Mouse (Mus musculus): ENCODE data around the gene Ccm2l. TPM values are rescaled to one million over a fixed set of nuclear protein-coding genes. Genes with fewer than 3 reads are reported as not detected.

The Ccm2l gene
- total RNA-seq, 2 experiments from 2014 or later: 10.2 to 10.7 TPM

GRCm38 (mm10) chr2:153051537-153051936, 14.2 kb upstream of the Ccm2l start:
- DNase-seq (ENCODE audit: low spot score in 2 of 2): no peak

GRCm38 (mm10) chr2:153052700-153053351, 12.9 kb upstream of the Ccm2l start:
- DNase-seq (ENCODE audit: low spot score in 2 of 2): no peak

DNA sequence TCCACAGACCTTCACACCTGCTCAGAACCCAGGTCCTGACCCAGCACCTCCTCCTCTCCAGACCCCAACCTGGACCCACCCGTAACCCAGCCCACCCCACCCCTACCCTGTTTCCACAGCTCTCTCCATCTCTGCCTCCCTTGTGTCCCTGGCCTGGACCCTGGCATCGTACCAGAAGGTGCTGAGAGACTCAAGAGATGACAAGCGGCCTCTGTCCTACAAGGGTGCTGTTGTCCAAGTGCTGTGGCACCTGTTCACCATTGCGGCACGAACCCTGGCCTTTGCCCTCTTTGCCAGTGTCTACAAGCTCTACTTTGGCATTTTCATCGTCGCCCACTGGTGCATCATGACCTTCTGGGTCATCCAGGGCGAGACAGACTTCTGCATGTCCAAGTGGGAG, 11.9 kb upstream of the Ccm2l start:
- DNase-seq (ENCODE audit: low spot score in 2 of 2): no peak

DNA sequence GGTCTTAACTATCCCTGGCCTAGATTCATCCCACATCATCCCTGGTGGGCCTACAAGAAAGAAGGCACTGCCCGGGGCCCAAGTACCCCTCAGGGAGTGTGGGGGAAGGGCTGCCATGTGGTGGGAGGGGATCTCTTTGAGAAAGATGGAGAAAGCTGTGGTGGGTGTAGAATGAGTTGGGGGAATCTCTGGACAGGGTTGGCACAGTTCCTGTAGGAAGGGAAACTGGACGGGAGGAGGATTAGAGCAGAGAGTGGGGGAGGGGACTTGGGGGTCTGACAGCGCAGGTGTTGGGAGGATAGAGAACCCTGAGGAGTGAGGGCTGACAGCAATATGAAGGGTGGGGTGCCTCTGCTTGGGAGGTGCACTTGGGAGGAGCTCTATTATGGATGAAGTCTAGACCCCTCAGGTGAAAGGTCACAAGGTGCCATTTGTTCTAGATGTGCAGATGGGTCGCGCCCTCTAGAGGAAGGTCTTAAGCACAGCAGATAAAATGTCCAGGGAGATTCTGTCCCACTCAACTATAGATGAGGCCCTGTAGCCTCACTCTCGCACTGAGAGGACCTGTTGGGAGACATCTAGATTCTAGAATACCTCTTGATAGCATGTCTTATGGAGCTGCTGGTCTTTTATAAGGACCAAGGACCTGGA, 10.4 kb upstream of the Ccm2l start:
- DNase-seq (ENCODE audit: low spot score in 2 of 2): no peak

- DNase-seq (ENCODE audit: low spot score in 2 of 2): no peak
Observed at GRCm38 (mm10) chr2:153058365-153058764, 7.4 kb upstream of the Ccm2l start.

DNA sequence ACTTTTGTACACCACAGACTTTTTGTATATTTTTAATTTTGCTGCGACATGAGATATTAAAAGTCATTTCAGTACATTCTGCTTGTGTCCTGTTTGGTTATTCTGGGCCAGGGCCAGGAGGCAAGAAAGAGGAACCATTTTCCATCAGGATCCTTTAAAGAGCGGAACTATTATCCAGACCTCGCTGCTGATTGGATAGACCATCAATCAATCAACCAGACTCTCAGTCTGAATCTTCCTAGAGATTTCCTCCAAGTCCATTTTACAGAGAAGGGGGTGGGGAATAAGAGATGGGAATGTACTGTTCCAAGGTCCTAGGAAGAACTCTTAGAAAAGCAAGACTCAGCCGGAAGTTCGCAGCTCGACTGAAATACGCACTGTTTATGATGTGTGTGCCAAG, 5.5 kb upstream of the Ccm2l start:
- no peak for DNase-seq (ENCODE audit: low spot score in 2 of 2)

DNA sequence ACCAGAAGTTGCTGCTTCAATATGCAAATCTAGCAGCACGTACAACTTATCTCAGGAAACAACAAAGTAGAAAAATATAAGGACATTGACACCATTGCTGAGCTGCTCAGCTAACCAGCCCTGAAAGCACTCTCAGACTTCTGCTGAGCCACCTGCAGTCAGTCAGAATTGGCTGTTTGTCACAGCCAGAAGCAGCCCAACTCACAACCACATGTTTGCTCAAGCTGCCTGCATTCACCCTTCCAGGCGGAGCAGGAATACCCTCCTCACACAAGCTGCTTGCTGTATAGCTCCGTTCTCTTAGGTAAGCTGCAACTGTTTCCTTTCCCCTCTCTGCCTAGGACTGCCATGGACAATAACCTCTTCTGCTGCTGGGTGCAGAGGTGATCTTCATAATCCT, 2.4 kb upstream of the Ccm2l start:
- no peak for DNase-seq (ENCODE audit: low spot score in 2 of 2)

GRCm38 (mm10) chr2:153064190-153064970, 1.4 kb upstream of the Ccm2l start:
- no peak for DNase-seq (ENCODE audit: low spot score in 2 of 2)

- DNase-seq (ENCODE audit: low spot score in 2 of 2): no peak
Observed at GRCm38 (mm10) chr2:153066991-153067390, 1.2 kb downstream of the Ccm2l start.

GRCm38 (mm10) chr2:153070762-153071490, 5.2 kb downstream of the Ccm2l start:
- peak; percentile 38 to 45 for DNase-seq (ENCODE audit: low spot score in 2 of 2)

GRCm38 (mm10) chr2:153071491-153072184, 5.9 kb downstream of the Ccm2l start:
- DNase-seq (ENCODE audit: low spot score in 2 of 2): no peak

- no peak for DNase-seq (ENCODE audit: low spot score in 2 of 2)
Observed at GRCm38 (mm10) chr2:153074651-153075050, 8.9 kb downstream of the Ccm2l start.

- DNase-seq (ENCODE audit: low spot score in 2 of 2): no peak
Observed at GRCm38 (mm10) chr2:153075961-153076360, 10.2 kb downstream of the Ccm2l start.

DNA sequence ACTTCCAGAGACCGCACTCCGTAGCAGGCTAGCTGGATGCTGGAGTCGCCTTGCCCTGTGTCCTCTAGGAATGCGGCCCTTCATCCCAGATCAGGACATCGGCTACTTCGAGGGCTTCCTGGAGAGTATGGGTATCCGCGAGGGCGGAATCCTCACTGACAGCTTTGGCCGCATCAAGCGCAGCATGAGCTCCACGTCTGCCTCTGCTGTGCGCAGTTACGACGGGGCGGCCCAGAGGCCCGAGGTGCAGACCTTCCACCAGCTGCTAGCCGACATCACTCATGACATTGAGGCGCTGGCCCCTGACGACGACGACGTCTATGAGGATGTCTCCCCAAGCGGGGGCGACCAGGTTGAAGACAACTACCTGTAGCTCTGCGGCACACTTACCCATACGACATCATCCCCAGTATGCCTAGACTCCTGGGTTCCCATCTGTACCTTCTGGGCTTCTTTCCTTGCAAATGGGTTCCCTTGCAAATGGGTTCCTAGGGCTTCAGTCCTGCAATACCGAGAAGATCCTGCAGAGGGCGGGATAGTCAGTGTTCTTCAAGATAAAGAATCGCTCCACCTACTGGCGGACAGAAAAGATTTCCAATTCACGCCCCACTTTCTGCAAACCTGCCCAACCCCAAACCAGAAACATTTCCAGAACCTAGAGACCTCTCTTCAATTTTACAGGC, 15.2 kb downstream of the Ccm2l start:
- DNase-seq (ENCODE audit: low spot score in 2 of 2): peak; percentile 70 to 81

DNA sequence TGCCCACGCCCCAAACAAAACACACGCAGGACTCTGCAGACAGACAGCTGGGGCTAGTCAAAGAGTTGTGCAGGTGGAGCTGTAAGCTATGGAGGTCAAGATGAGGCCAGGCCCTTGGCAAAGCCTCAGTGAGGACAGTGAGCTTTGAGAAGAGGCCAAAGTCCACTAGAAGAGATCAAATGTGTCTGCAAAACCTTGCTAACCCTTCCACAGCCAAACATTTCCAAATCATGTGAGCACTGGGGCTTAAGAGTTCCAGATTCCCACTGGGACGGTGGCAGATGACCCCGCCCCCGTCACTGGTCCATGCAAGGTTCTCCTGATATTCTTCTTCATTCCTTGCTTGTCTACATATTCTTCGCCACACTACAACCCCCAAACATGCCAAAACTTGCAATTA, 16.1 kb downstream of the Ccm2l start:
- DNase-seq (ENCODE audit: low spot score in 2 of 2): no peak

GRCm38 (mm10) chr2:153083275-153083674, 17.5 kb downstream of the Ccm2l start:
- no peak for DNase-seq (ENCODE audit: low spot score in 2 of 2)

- no peak for DNase-seq (ENCODE audit: low spot score in 2 of 2)
Observed at GRCm38 (mm10) chr2:153083824-153084223, 18.1 kb downstream of the Ccm2l start.

DNA sequence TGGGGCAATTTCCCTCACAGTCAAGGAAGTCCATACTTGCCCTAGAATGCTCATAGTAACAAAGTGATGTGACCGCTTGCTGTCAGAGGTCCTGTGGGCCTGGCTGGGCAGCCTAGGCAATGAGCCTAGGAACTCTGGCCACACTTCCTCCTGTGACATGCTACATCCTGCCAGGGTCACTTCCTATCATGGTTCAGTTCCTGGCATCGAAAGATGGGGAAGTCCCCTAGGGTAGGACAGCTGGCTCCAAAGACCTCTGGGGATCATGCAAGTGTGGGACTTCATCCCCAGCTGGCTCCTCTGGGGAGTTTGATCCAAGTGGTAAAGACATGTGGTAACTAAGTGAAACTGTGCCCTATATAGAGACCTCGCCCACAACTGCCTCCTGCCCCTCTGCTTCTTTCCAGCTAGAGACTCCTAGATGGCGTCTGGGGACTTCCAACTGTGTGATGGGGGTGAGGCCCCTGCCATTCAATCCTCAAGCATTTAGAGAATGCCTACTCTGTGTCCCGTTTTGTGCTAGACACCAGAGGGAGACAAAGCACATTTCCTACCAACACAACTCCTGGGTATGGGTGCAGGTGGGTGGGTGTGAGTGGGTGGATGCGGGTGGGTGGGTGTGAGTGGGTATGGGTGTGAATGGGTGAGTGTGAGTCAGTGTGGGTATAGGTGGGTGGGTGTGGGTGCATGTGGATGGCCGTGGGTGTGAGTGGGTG, 18.7 kb downstream of the Ccm2l start:
- DNase-seq (ENCODE audit: low spot score in 2 of 2): no peak

- no peak for DNase-seq (ENCODE audit: low spot score in 2 of 2)
Observed at GRCm38 (mm10) chr2:153085556-153085955, 19.8 kb downstream of the Ccm2l start.

- DNase-seq (ENCODE audit: low spot score in 2 of 2): no peak
Observed at GRCm38 (mm10) chr2:153086166-153086565, 20.4 kb downstream of the Ccm2l start.

Data from adrenal gland, adult 18-20 months (tissue).